Mouse (Mus musculus): Measurements from ENCODE around the gene Gm43302.
"Not testable (repeated sequence)": the region's sequence is repeated elsewhere in the genome, so short reads cannot be mapped to it uniquely, and the experiment has no call there.

The Gm43302 gene

DNA sequence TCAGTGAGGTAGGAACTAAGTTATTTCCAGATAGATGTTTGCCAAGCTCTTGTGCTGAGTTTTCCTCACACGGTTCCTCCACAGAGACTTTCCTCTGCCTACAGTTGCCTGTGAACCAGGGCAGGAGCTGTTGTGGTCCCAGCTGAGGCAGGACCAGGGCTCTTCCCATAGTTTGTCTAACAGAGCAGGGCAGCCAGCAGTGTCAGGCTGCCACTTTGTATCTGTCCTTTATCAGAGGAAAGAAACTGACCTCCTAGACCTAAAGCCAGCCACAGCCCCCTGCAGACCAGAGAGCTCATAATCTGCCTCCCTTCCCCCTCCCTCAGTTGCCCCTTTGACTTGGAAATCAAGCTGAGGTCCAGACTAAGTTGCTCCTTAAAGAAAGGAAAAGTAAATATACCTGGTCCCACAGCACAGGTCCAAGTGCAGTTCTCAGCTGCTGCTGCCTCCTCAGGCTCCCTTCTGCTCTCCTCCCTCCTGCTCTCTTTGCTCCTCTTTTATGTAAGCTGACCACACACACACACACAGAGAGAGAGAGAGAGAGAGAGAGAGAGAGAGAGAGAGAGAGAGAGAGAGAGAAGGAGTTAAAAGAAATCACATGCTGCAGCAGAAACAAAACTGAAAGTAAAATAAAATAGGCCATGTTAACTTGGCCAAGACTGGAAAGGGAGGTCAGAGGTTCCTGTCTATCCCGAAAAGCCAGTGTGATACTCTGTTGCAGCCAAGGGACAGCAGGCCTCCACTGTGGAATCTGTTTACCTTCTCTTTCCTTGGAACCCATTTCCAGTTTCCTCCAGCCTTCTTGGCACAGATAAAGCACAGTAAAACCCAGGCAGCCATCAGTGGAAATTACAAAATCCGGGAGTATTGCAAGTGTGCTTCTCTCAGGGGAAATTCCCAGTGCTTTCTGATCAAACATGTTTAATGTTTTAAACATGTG, at the start of gene Gm43302, which contains the start of gene Gbp6:
Gene Gm43302 (minus strand): TSS at position 470 of the 940 bp plus-strand sequence.
Gene Gbp6 (minus strand): TSS at position 473 of the 940 bp plus-strand sequence.
- not testable (repeated sequence) for DNase-seq (ENCODE audit: low spot score in 2 of 2)

DNA sequence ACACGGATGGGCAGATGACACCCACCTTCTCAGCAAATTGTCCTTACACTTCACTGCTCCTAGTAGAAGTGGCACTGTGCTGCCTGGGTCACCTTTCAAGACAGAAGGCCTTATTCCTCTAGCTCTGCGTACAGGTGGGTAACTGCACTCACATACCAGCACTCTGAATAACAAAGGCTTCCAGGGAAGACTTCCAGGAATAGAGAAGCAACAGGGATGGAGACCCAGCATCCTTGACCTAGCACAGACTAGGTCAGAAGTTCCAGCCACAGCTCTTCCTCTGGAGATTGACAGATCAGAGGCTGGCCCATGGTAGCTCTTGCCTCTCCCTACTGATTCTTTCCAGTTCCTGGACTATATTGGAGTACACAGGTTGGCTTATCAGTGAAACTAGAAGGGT, 47.8 kb upstream of the Gm43302 start:
- no peak for DNase-seq (ENCODE audit: low spot score in 2 of 2)

DNA sequence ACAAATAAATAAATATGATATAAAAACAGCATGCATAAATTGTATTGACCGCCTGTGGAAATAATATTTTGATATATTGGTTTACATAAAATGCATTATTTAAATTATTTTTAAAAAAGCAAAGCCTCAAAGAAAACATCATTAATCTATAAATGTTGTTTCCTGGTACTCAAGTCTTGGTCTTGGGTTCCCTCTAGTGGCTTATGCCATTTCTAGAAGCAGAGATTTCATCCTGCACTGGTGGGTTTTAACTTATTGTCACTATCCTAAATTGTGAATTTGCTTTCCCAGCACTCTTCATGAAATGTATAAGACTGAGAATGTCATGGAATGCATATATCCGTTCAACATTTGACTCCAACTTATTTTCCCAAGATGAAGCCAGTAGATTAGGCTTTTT, 29.0 kb upstream of the Gm43302 start:
- no peak for DNase-seq (ENCODE audit: low spot score in 2 of 2)

DNA sequence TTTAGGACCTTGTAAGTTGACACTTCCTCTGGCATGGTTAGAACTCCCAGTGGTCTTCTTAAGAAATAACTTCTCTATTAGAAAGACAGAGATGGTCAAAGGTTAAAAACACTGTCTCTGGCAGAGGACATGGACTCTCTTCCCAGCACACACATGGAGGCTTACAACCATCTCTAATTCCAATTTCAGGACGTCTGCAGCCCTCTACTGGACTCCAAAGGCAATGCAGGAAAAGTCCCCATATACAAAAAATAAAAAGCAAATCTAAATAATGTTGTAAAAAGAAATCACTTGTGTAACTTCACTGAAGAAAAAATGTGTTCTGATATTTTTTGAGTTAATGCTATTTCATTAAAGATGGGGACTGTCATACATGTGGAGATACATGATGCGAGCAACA, 17.4 kb upstream of the Gm43302 start:
- DNase-seq (ENCODE audit: low spot score in 2 of 2): no peak

DNA sequence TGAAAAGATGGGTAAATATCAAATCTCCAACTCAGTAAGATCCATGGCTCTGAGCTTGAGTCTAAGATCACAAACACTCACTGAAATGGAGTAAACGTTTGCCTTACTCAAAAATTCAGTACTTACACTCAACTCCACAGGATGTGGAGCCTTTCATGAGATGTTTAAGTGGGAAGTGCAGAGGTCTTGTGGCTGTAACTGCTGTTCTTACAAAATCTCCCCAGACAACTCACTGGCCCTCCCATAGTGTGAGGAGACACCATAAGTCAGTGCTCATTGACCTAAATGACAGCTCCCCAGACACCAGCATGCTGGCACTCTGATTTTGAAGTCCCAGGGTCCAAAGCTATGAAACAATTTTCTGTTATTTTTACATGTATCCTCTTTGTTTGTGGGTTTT, 15.7 kb upstream of the Gm43302 start:
- not testable (repeated sequence) for DNase-seq (ENCODE audit: low spot score in 2 of 2)

DNA sequence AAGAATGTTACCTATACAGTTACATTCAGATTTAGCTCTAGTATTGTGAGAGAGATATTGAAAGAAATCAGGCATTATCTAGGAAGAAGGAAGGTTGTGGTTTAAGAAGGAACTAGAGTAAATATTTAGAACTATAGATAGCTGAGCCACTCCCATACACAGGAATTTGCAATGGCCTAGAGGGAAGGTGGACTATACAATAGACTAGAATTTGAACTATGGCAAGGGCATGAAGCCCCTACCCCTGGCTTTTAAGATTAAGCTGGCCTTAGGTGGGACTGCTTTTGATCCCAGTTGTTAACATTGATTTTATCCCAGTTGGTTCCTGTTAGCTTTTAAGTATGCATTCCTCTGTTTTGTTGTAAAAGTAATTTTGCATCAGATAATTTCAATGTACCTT, 13.5 kb upstream of the Gm43302 start:
- not testable (repeated sequence) for DNase-seq (ENCODE audit: low spot score in 2 of 2)

DNA sequence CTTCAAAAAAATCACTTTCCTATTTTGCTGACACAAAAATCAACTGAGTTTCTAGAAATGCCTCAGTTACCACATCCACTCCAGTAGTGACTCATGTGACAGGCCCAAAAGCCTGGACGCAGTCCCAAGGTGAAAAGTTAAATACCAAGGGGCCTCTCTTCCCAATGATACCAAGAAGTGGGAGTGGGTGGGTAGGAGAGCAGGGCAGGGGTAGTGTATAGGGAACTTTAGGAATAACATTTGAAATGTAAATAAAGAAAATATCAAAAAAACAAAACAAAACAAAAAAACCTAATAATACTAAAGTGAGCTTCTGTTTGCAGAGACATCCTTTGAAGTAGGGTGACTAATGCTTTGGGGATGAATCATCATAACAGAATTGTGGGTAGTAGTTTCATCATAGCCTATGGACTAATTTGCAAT, 12.7 kb upstream of the Gm43302 start:
- no peak for DNase-seq (ENCODE audit: low spot score in 2 of 2)

DNA sequence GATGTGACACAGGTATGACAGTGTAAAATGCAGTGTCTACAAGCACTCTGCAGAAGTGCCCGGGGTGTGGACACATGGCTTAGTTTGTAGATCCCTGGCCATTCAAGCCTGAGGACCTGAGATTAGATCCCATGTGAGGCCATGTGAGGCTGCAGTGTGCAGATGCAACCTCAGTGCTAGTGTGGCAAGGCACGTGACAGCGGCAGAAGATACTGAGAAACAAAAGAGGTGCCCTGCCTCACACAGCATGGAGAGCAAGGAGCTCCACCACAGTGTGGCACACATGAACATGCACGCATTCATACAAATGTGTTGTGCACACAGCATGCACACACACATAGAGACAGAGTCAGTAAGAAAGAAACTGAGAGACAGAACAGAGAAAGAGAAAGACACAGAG, 12.2 kb upstream of the Gm43302 start:
- not testable (repeated sequence) for DNase-seq (ENCODE audit: low spot score in 2 of 2)

DNA sequence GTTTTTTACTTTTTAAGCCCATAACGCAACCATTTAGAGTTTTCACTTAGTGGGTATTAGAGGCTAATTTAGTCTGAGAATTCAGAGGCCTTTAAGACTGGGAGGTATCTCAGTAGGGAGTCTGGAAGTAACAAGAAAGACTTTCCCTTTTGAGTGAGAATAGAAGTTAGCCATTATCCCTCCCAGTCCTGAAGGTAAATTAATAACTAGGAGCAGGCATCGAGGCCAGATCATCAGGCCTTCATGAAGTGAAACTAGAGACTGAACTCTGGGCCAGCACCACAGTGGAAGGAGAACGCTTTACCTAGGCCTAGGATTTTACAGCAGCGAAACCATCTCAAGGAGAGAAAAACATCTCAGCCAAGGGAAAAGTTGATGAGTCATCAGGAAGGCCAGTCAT, 8.5 kb upstream of the Gm43302 start:
- no peak for DNase-seq (ENCODE audit: low spot score in 2 of 2)

DNA sequence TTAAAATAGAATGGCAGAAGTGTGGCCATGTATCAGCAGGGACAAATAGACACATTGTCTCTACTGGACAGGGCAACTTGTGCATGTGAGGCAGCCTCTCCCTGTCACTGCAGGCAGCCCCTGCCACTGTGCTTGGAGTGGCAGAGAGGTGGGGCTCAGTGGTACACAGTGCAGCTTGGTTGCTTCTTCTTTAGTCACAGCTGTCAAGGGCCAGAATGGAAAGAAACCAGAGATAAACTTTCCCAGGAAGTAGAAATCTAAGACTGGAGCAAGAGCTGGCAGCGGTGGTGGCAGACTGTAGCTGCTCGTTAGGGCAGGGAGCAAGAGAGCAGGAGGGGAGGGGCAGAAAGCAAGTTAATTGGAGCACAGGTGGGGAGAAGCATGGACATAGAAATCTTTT, 8.0 kb upstream of the Gm43302 start:
- DNase-seq (ENCODE audit: low spot score in 2 of 2): no peak

DNA sequence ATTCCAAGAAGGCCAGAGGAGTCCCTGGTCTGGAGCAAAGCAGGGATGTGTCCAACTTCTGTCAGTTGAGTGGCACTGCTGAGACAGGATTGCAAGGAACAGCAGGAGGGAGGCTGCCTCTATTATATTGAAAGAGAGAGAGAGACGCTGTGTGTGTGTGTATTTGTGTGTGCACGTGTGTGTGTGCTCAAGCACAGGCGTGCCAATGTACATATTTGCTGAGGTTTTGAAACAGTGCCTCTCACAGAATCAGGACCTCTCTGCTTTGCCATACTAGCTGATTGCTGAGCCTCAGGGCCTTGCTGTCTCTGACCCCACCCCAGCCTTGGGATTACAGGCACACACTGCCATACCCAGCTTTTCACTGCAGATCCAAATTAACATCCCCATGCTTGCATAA, 2.3 kb upstream of the Gm43302 start:
- DNase-seq (ENCODE audit: low spot score in 2 of 2): no peak

DNA sequence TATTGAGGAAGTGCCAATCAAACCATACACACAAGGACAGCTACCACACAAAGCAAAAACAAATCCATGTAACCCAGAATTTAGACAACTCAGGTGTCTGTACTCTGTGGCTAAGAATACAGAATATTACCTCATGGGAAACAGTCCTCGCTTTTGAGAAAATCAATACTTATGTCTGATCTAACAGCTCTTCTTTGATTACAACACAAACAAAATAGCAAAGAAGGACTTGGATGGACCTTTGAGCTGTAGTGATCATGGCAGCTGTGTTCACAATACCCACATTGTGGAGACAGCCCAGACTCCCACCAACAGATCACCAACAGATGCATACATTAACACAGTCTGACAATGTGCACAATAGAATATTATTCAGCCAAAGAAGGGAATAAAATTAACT, 1.0 kb downstream of the Gm43302 start:
- DNase-seq (ENCODE audit: low spot score in 2 of 2): no peak

DNA sequence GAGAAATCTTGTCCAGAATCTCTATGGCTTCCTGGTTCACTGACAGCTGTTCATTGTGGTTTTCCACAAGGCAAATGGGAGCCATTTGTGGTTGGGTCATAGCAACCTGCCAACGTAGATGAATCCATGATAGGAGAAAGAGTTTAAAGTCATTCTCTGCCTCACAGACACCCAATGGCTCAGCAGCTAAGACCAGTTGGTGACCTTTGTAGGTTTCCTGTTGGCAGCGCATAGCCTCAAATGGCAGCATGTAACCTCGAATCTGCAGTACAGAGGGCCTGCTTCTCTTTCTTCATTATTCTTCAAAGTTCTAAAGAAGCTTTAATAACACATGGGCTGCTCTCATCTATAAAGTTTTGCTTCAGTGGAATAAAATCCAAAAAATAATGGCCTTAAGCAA, 2.6 kb downstream of the Gm43302 start:
- DNase-seq (ENCODE audit: low spot score in 2 of 2): not testable (repeated sequence)

DNA sequence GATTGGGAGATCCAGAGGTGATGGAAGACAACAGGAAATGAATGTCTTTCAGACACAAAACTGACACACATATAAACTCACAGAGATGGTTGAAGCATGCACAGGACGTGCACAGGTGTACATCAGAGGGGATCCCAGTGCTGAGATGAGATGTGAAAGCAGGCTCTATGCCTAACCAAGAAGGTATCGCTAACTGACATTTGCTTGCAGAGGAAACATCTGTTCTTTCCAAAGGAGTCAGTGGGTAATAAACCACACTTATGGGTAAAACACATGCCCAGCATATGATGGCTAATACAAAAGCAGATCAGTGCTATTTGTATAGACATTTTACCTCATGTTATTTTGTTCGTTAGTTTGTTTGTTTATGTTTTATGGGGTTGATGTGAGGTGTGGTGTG, 32.8 kb downstream of the Gm43302 start:
- DNase-seq (ENCODE audit: low spot score in 2 of 2): not testable (repeated sequence)

DNA sequence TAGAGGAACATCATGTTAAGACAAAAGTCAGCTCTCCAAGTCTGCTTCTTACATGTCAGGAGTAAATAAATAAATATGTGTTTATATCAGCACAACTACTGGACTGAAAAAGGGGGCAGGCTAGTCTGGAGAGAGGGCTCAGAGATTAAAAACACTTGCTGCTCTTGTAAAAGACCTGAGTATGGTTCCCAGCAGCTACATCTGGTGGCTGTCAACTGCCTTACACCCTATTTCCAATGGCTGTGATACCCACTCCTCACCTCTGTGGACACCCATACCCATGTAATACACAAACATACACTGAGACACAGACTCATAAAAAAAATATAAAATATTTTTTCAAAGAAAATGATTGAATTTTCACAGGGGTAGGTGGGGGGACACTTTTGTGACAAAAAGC, 41.0 kb downstream of the Gm43302 start:
- no peak for DNase-seq (ENCODE audit: low spot score in 2 of 2)

DNA sequence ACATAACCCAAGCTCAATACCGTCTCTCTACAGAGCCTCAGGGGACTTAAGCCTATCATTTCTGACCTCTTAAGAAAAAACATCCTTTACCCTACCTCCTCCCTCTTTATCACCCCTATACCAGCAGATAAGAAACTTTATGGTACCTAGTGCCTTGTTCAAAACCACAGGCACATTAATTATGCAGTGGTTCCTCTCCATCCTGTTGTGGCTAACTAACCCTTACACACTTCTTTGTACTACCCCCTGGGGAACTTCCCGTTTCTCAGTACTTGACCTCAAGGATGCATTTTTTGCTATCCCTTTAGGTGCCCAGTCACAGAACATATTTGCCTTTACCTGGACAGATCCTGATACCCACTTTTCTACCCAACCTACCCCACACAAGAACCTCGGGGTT, 48.8 kb downstream of the Gm43302 start:
- not testable (repeated sequence) for DNase-seq (ENCODE audit: low spot score in 2 of 2)

DNA sequence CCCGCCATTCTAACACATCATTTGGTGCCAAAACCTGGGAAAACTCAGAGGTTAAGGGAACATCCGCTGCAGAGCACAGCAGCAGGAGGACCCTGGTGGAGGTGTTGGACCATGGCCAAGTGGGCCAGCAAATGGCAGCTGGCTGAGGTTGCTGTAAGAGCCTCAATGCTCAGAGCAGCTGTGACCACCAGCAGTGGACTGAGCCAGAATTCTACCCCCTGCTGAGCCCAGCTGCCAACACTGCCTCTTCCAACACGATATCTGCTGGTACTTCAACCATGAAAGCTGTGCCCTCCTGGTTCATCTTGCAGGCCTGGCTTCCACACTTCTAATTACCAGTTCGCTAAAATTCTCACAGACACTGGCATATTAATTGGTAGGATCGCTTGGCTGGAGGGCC, 52.5 kb downstream of the Gm43302 start:
- DNase-seq (ENCODE audit: low spot score in 2 of 2): peak in 1 of 2 experiments; percentile 66

DNA sequence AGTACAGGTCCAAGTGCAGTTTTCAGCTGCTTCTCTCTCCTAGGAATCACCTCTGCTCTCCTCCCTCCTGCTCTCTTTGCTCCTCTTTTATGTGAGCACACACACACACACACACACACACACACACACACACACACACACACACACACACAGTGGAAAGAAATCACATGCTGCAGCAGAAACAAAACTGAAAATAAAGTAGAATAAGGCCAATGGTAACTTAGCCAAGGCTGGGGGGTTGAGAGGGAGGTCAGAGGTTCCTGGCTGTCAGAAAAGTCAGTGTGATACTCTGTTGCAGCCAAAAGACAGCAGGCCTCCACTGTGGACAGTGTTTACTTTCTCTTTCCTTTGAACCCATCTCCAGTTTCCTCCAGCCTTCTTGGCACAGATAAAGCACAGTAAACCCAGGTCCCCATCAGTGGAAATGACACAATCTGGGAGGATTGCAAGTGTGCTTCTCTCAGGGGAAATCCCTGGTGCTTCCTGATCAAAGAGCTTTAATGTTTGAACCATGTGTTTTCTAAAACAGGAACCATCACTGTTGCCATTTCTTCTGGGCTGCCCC, 53.9 kb downstream of the Gm43302 start, which contains the start of gene Gbp10:
Gene Gbp10 (minus strand): TSS at position 51 of the 565 bp plus-strand sequence.
- not testable (repeated sequence) for DNase-seq (ENCODE audit: low spot score in 2 of 2)

DNA sequence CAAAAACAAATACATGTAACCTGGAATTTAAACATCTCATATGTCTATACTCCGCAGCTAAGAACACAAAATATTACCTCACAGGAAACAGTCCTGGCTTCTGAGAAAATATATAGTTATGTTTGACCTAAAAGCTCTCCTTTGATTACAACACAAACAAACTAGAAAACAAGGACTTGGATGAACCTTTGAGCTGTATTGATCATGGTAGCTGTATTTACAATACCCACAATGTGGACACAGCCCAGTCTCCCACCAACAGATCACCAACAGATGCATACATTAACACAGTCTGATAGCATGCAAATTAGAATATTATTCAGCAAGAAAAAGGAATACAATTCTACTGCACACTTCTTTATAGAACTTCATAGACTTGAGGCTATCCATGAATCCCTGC, 55.1 kb downstream of the Gm43302 start:
- DNase-seq (ENCODE audit: low spot score in 2 of 2): not testable (repeated sequence)

DNA sequence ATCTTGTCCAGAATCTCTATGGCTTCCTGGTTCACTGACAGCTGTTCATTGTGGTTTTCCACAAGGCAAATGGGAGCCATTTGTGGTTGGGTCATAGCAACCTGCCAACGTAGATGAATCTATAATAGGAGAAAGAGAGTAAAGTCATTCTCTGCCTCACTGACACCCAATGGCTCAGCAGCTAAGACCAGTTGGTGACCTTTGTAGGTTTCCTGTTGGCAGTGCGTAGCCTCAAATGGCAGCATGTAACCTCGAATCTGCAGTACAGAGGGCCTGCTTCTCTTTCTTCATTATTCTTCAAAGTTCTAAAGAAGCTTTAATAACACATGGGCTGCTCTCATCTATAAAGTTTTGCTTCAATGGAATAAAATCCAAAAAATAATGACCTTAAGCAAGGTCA, 57.5 kb downstream of the Gm43302 start:
- not testable (repeated sequence) for DNase-seq (ENCODE audit: low spot score in 2 of 2)

DNA sequence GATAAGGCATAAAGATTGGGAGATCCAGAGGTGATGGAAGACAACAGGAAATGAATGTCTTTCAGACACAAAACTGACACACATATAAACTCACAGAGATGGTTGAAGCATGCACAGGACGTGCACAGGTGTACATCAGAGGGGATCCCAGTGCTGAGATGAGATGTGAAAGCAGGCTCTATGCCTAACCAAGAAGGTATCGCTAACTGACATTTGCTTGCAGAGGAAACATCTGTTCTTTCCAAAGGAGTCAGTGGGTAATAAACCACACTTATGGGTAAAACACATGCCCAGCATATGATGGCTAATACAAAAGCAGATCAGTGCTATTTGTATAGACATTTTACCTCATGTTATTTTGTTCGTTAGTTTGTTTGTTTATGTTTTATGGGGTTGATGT, 84.5 kb downstream of the Gm43302 start:
- not testable (repeated sequence) for DNase-seq (ENCODE audit: low spot score in 2 of 2)

DNA sequence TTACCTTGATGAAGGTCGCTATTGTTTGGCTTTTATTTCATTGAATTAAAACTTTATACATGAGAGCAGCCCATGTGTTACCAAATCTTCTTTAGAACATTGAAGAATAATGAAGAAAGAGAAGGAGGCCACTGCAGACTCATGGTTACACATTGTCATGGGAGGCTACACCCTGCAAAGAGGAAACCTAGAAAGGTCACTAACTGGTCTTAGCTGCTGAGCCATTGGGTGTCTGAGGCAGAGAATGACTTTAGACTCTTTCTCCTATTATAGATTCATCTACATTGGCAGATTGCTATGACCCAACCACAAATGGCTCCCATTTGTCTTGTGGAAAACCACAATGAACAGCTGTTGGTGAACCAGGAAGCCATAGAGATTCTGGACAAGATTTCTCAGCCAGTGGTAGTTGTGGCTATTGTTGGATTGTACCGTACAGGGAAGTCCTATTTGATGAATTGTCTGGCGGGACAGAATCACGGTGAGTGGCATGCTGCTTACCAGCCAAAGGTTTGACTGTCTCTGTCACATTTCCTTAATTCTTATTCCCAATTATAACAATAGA, 92.6 kb downstream of the Gm43302 start:
- not testable (repeated sequence) for DNase-seq (ENCODE audit: low spot score in 2 of 2)

DNA sequence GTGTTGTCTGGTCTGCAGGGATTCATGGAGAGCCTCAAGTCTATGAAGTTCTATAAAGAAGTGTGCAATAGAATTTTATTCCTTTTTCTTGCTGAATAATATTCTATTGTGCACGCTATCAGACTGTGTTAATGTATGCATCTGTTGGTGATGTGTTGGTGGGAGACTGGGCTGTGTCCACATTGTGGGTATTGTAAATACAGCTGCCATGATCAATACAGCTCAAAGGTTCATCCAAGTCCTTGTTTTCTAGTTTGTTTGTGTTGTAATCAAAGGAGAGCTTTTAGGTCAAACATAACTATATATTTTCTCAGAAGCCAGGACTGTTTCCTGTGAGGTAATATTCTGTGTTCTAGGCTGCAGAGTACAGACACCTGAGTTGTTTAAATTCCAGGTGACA, 94.3 kb downstream of the Gm43302 start:
- DNase-seq (ENCODE audit: low spot score in 2 of 2): not testable (repeated sequence)

Data from cerebellum, postnatal 4 days (tissue).